Mouse (Mus musculus): ENCODE measurements around the gene Wdr62.

GRCm38 (mm10) chr7:30202895-30203690, 77.1 kb downstream of the Wdr62 start:
- no peak for TF ChIP-seq CTCF (IDR thresholded peaks at IDR 0.05; ENCODE audit: low read depth, low read length)
- no peak for TF ChIP-seq POLR2A (IDR thresholded peaks at IDR 0.05; ENCODE audit: borderline replicate concordance, low read depth, low read length)

Data from bone marrow macrophage, adult 2 months (primary cell).